Mouse (Mus musculus) spleen, postnatal 36 days (tissue): ENCODE results near the gene Mdk.

Source experiments
- DNase-seq, 2 experiments: peaks; one replicate each; pipeline ENCODE4 v3.0.0; 2022; ENCODE audit warnings: low spot score in 2 of 2, mixed read lengths in 1 of 2

Gene Mdk

DNA sequence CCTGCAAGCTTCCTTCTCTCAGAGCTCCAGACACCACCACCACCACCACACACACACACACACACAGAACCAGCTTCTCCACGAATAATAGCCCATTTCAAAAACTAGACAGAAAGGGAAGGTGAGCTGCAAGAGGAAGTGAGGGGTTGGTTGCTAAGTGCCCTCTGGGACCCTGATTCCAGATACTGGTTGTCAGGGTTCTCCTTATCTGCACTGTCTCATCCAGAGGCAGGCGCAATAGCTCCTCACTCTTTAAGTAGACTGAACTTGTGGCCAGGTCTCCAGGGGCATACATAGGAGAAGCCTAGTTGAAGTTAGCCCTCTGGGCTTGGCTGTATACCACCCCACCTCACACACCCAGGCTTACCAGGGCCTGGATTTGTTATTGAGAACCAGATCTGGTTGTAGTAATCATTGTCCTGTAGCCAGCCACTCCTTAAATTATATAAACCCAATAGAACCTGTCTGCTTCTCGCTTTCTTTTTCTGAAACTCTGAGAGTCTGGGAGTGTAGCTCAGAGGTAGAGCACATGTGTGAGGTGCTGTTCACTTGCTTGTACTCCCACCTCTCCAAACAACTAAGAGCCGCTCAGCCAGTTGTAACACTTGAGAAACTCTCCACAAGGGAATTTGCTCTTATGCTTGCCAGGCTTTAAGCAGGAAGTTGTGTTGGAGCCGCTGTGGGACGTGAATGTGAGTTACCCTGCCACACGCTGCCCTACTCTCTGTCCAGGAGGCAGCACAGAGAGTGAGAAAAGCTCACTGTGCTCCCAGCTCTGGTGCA, 18.6 kb downstream of the Mdk start:
- DNase-seq = no peak

- DNase-seq = no peak
Observed at GRCm38 (mm10) chr2:91912616-91913015, 19.5 kb downstream of the Mdk start.

GRCm38 (mm10) chr2:91906141-91906540, 26.0 kb downstream of the Mdk start:
- DNase-seq = no peak

DNA sequence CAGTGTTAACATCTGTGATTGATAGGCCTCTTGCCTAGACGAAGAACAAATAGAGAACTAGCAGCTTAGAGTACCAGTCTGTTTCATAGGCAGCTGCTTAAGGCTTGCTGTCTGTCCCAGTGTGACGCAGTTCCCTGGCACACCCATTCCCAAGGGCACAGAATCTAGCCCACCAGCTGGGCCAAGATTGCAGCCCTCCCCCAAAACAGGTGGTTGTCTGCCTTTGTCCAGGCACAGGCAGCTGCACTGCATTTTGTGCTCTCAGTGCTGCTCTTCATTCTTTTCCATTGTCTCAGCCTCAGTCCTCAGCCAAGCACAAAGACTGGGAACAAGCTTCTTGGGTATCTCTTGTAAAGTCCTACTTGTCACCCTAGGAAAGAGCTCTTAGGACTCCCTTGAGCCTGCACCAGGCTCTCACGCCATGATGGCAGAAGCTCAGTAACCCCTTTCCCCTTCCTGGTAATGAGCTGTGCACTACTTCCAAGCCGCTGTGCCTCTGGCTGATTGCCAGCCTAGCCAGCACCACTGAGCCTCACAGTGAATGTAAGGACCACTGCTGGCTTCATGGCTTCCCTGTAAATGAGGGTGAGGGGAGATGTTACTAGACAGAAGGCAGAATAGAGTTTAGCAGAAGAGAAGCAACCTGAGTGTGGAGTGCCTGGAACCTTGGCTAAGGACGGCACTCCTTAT, 27.3 kb downstream of the Mdk start:
- no peak for DNase-seq

GRCm38 (mm10) chr2:91903171-91903925, 28.7 kb downstream of the Mdk start:
- no peak for DNase-seq

DNA sequence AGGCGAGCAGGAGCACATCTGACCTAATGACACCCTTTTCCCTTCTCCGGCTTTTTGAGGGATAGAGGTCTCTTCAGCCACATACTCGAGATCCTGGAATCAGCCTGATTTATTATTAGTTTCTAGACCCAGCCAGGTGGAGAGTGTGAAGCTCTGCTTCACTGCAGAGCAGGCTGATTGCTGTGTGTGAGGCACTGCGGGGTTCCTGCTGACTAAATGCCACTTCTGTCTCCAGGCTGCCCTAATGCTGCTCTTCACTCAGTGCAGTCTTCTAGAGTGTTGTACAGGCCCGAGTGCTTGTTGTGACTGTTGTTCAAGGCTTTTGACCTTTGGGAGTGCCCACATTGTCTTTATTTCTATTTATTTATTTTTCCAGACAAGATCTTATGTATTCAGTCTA, 29.8 kb downstream of the Mdk start:
- no peak for DNase-seq

DNA sequence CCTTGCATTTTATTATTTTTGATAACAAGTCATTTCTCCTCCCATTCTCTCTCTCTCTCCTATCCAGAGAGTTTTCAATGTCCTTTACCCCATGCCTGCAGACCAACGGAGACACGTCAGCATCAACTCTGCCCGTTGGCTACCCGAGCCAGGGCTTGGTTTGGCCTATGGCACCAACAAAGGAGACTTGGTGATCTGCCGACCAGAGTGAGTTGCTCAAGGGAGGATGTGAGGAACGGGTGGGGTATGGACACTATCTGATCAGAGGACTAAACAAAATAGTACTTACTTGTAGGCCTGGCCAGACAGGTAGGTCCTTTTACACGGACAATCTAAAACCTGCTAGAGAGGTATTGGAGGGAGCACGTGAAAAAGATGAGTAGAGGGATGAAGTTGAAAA, 31.7 kb downstream of the Mdk start:
- no peak for DNase-seq

DNA sequence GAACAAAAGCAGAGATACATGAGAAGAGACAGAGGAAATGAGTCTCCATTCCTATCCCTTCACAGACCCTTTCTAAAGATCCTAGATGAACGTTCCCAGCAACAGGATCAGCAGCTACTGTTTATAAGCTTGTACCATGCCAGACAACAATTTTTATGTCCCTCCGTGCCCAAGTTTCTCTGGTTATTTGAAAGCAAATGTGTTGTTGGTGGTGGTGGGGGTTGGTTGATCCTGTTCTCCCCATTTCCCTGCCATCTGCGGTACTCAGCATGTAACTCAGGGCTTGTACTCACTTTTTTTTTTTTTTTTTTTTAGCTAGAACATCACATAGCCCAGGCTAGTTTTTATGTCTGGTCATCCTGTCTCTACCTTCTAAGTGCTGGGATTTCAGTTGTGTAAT, 33.0 kb downstream of the Mdk start:
- no peak for DNase-seq

DNA sequence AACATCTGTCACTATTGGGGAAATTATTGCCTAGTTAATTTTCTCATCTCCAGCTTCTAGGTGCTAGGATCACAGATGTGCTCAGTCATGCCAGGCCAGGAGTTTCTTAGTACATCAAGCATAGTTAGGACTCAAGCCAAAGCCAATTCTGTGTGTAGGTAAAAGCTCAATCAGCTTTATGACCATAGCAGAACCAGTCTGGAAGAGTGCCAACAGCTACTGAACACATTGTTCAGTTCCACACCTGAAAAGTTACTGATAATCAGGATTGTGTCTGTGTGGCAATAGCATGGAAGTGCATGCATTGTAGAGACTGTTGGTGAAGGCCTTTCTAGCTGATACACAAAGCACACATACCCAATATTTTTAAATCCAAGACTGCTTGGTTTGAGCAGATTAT, 34.1 kb downstream of the Mdk start:
- DNase-seq = no peak

GRCm38 (mm10) chr2:91895401-91895800, 36.7 kb downstream of the Mdk start:
- no peak for DNase-seq

- no peak for DNase-seq
Observed at GRCm38 (mm10) chr2:91894716-91895115, 37.4 kb downstream of the Mdk start.

- DNase-seq = no peak
Observed at GRCm38 (mm10) chr2:91884616-91885015, 47.5 kb downstream of the Mdk start.

- DNase-seq = no peak
Observed at GRCm38 (mm10) chr2:91883961-91884360, 48.1 kb downstream of the Mdk start.
